Mouse (Mus musculus) cerebellum, adult (tissue): ENCODE measurements around the gene Gm10271.

ENCODE experiments used
- ATAC-seq: cut with Nextera tagmentation; 2 replicates; pipeline ENCODE4 v1.9.2; 2017; ENCODE audit warnings: mild to moderate bottlenecking, moderate library complexity, mixed read lengths; ENCODE audit not compliant: insufficient number of reproducible peaks, low FRiP score, low TSS enrichment

Gm10271 gene

GRCm38 (mm10) chr10:116980273-116980672 lies 7.9 kb upstream of the Gm10271 start:
- no peak for ATAC-seq

- ATAC-seq = no peak
Observed at GRCm38 (mm10) chr10:116978841-116979240, 6.4 kb upstream of the Gm10271 start.

- ATAC-seq = no peak
Observed at GRCm38 (mm10) chr10:116977858-116978257, 5.4 kb upstream of the Gm10271 start.

GRCm38 (mm10) chr10:116977455-116977854 lies 5.0 kb upstream of the Gm10271 start:
- ATAC-seq = no peak

GRCm38 (mm10) chr10:116968741-116969140 lies 3.7 kb downstream of the Gm10271 start:
- ATAC-seq = no peak

GRCm38 (mm10) chr10:116966065-116966464 lies 6.3 kb downstream of the Gm10271 start:
- no peak for ATAC-seq

GRCm38 (mm10) chr10:116965297-116965696 lies 7.1 kb downstream of the Gm10271 start:
- ATAC-seq = no peak

GRCm38 (mm10) chr10:116964571-116964970 lies 7.8 kb downstream of the Gm10271 start:
- no peak for ATAC-seq

- ATAC-seq = no peak
Observed at GRCm38 (mm10) chr10:116964084-116964483, 8.3 kb downstream of the Gm10271 start.

- ATAC-seq = no peak
Observed at GRCm38 (mm10) chr10:116962803-116963202, 9.6 kb downstream of the Gm10271 start.

- no peak for ATAC-seq
Observed at GRCm38 (mm10) chr10:116962152-116962551, 10.3 kb downstream of the Gm10271 start.

- no peak for ATAC-seq
Observed at GRCm38 (mm10) chr10:116957867-116958551, 14.4 kb downstream of the Gm10271 start.

GRCm38 (mm10) chr10:116956483-116957158 lies 15.8 kb downstream of the Gm10271 start:
- no peak for ATAC-seq

GRCm38 (mm10) chr10:116955191-116955590 lies 17.2 kb downstream of the Gm10271 start:
- no peak for ATAC-seq

GRCm38 (mm10) chr10:116950886-116951285 lies 21.5 kb downstream of the Gm10271 start:
- ATAC-seq = no peak

- ATAC-seq = peak; percentile 91
Observed at GRCm38 (mm10) chr10:116950009-116950769, 22.2 kb downstream of the Gm10271 start, which contains the start of gene Rab3ip. TSS of gene Rab3ip (minus strand) at chr10:116950769.

GRCm38 (mm10) chr10:116949111-116950008 lies 23.0 kb downstream of the Gm10271 start:
- ATAC-seq = 0 out of 2 replicates have a peak, but pooled peaks have one; percentile 1

- ATAC-seq = no peak
Observed at GRCm38 (mm10) chr10:116948414-116948813, 24.0 kb downstream of the Gm10271 start.

- ATAC-seq = no peak
Observed at GRCm38 (mm10) chr10:116944940-116945339, 27.5 kb downstream of the Gm10271 start.

GRCm38 (mm10) chr10:116944144-116944543 lies 28.3 kb downstream of the Gm10271 start:
- no peak for ATAC-seq
